Mouse (Mus musculus): ENCODE measurements around the gene Ppp1r12b.

DNA sequence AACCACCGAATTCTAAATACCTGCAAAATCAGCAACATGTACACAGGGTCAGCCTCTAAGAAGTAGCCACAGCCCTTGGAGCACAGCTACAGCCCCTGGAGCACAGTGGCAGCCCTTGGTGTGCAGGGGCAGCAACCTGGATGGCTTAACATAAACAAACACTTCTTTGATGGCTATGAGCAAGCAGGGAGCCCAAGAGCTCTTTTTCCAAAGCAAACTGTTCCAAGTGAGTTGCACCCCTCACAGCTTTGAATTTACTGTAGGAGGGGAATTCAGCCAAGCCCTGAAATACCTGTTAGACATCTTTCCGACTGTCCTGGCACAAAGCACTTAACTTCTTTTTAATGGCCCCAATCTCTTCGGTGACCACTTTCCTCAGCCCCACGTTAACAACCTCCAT lies 14.9 kb downstream of the Ppp1r12b start:
- TF ChIP-seq ZNF384 (IDR thresholded peaks at IDR 0.05; ENCODE audit: low read depth, low read length), result no peak
- TF ChIP-seq CHD2 (IDR thresholded peaks at IDR 0.05; ENCODE audit: low read depth, low read length), result no peak; the same call in 1 of the 2 replicates
- no peak for TF ChIP-seq MAFK (IDR thresholded peaks at IDR 0.05; ENCODE audit: insufficient read depth, low read depth, low read length)

Data from ES-E14 (cell line).